Comparison of ENCODE assay signal across 14 mouse cellular contexts in the genomic region with DNA sequence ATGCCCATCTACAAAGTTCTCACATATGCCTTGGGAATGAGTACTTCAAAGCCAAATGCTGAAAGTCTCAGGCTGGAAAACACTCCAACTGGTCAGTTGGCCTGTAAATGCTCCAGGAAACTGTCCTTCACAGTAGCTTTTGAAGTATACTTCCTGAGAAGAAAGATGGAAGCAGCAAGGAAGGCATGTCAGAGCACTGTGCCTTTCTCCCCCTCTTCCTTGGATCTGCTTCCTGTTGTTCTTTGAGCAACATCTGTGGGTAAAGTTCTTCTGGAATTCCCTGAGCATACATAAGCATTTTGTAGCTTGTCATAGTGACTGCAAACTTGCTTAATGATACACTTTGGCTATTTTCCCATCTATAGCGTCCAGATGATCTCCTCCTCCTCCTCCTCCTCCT. TPM values are rescaled to one million over a fixed set of nuclear protein-coding genes. Genes with fewer than 3 reads are reported as not detected.
A peak's percentile ranks its signal among the peaks of the same experiment; 100 is the strongest.
DNase-seq lines count a peak whose midpoint lies in the region; ATAC-seq lines count a peak whose summit lies in the region.
"Had no signal": no experiment of that assay in that cellular context is flagged by ENCODE, and none has a peak within 500 bp of the region (broad histone marks: within the 10 kb centered on the region; RNA-seq: fewer than 3 reads in every experiment).

No protein-coding gene starts in this region.

- no peaks in the 10 kb centered on the region for H3K9me3 ChIP-seq in heart, embryonic 14.5 days (ENCODE audit: control insufficient read depth, low read length)
- no peaks in the 10 kb centered on the region for H3K9me3 ChIP-seq in lung, embryonic 15.5 days
- no peaks in the 10 kb centered on the region for H3K9me3 ChIP-seq in intestine, embryonic 15.5 days
- H3K9me3 ChIP-seq in forebrain, embryonic 10.5 days: no peaks in the 10 kb centered on the region
- H3K9me3 ChIP-seq: hindbrain, embryonic 15.5 days; midbrain, embryonic 10.5 days had no signal

- ATAC-seq in heart, embryonic 14.5 days (ENCODE audit: insufficient number of reproducible peaks, insufficient read depth, low FRiP score, low read depth): no peak
- no peak for ATAC-seq in lung, embryonic 15.5 days (ENCODE audit: borderline replicate concordance, extremely low read depth, low FRiP score, low TSS enrichment)
- no peak for ATAC-seq in intestine, embryonic 15.5 days

- DNase-seq in heart, adult 11 months: no peak
- DNase-seq in lung, postnatal 25 days (ENCODE audit: low spot score): no peak
- DNase-seq in forebrain, embryonic 10.5 days (ENCODE audit: extremely low spot score, low spot score): no peak
- DNase-seq: adrenal gland, postnatal 25 days; cerebellum, postnatal 10 days; kidney, adult 8-10 months; retina, postnatal 1 day; thymus, postnatal 25 days had no signal

- H3K4me3 ChIP-seq in heart, embryonic 14.5 days (ENCODE audit: control insufficient read depth in 1 of 2, insufficient read depth in 1 of 2, low read depth in 1 of 2, low read length in 2 of 2): no peak overlapping the region
- H3K4me3 ChIP-seq in lung, embryonic 15.5 days: no peak overlapping the region
- no peak overlapping the region for H3K4me3 ChIP-seq in brown adipose tissue, adult 24 weeks (ENCODE audit: insufficient read depth, low read depth, low read length)
- H3K4me3 ChIP-seq in intestine, embryonic 15.5 days (replicated peaks): no peak overlapping the region
- no peak overlapping the region for H3K4me3 ChIP-seq in forebrain, embryonic 10.5 days
- H3K4me3 ChIP-seq: hindbrain, embryonic 15.5 days; midbrain, embryonic 10.5 days had no signal

- no peak overlapping the region for H3K4me2 ChIP-seq in heart, embryonic 14.5 days (ENCODE audit: low read length)
- no peak overlapping the region for H3K4me2 ChIP-seq in lung, embryonic 15.5 days
- H3K4me2 ChIP-seq in intestine, embryonic 15.5 days (replicated peaks): no peak overlapping the region
- H3K4me2 ChIP-seq: hindbrain, embryonic 15.5 days had no signal

- H3K9ac ChIP-seq in heart, embryonic 14.5 days (ENCODE audit: low read length): no peak overlapping the region
- H3K9ac ChIP-seq in lung, embryonic 15.5 days: no peak overlapping the region
- no peak overlapping the region for H3K9ac ChIP-seq in intestine, embryonic 15.5 days
- H3K9ac ChIP-seq: hindbrain, embryonic 15.5 days had no signal

- H3K27ac ChIP-seq in heart, embryonic 14.5 days (replicated peaks in 1 of 2; ENCODE audit: control insufficient read depth in 1 of 2, insufficient read depth in 1 of 2, low read depth in 2 of 2, low read length in 2 of 2): peak overlapping the region; percentile 40 to 67
- H3K27ac ChIP-seq in lung, embryonic 15.5 days: peak overlapping the region; percentile 83
- peak overlapping the region; percentile 90 for H3K27ac ChIP-seq in brown adipose tissue, adult 24 weeks (replicated peaks; ENCODE audit: low read depth, low read length)
- peak overlapping the region; percentile 44; the same call in 1 of the 2 replicates for H3K27ac ChIP-seq in intestine, embryonic 15.5 days
- H3K27ac ChIP-seq in forebrain, embryonic 10.5 days: no peak overlapping the region
- H3K27ac ChIP-seq: hindbrain, embryonic 15.5 days; midbrain, embryonic 10.5 days had no signal

- 32% methylated on average over 1 of the region's 1 CpGs for WGBS in heart, embryonic 14.5 days
- WGBS in lung, embryonic 15.5 days: 7% methylated on average over 1 of the region's 1 CpGs
- 40% methylated on average over 1 of the region's 1 CpGs for WGBS in intestine, embryonic 15.5 days
- 47% methylated on average over 1 of the region's 1 CpGs for WGBS in forebrain, embryonic 10.5 days

- H3K36me3 ChIP-seq in heart, embryonic 14.5 days (ENCODE audit: control insufficient read depth, insufficient read depth, low read length): no peaks in the 10 kb centered on the region
- no peaks in the 10 kb centered on the region for H3K36me3 ChIP-seq in lung, embryonic 15.5 days
- no peaks in the 10 kb centered on the region for H3K36me3 ChIP-seq in intestine, embryonic 15.5 days
- H3K36me3 ChIP-seq in forebrain, embryonic 10.5 days (replicated peaks): no peaks in the 10 kb centered on the region
- H3K36me3 ChIP-seq: hindbrain, embryonic 15.5 days; midbrain, embryonic 10.5 days had no signal

- no peaks in the 10 kb centered on the region; a peak in 1 of 4 replicates for H3K4me1 ChIP-seq in heart, embryonic 14.5 days (ENCODE audit: control insufficient read depth in 2 of 2, insufficient read depth in 2 of 2, low read length in 2 of 2)
- peaks cover 15% of the 10 kb centered on the region for H3K4me1 ChIP-seq in lung, embryonic 15.5 days
- peaks cover 15% of the 10 kb centered on the region for H3K4me1 ChIP-seq in brown adipose tissue, adult 24 weeks (ENCODE audit: control insufficient read depth, insufficient read depth, insufficient read length, low read length)
- 0 out of 2 replicates have a peak, but pooled peaks cover 9% of the 10 kb centered on the region for H3K4me1 ChIP-seq in intestine, embryonic 15.5 days (replicated peaks)
- no peaks in the 10 kb centered on the region for H3K4me1 ChIP-seq in forebrain, embryonic 10.5 days
- H3K4me1 ChIP-seq: hindbrain, embryonic 15.5 days; midbrain, embryonic 10.5 days had no signal

- peaks cover 3% of the 10 kb centered on the region; the same call in 1 of the 2 replicates for H3K27me3 ChIP-seq in heart, embryonic 14.5 days (ENCODE audit: control insufficient read depth, insufficient read depth, low read length)
- H3K27me3 ChIP-seq in lung, embryonic 15.5 days: no peaks in the 10 kb centered on the region
- no peaks in the 10 kb centered on the region for H3K27me3 ChIP-seq in intestine, embryonic 15.5 days (replicated peaks)
- no peaks in the 10 kb centered on the region for H3K27me3 ChIP-seq in forebrain, embryonic 10.5 days (ENCODE audit: poor library complexity, severe bottlenecking)
- H3K27me3 ChIP-seq: hindbrain, embryonic 15.5 days had no signal

RNA-seq across cellular contexts. Expression of a gene that starts 9.4 kb away (rescaled TPM):
- polyA plus RNA-seq in heart, embryonic 14.5 days (2014; fragmentation: Nextera tagmentation; extraction: Ambion mirVana): 19.7 and 21.2 TPM in 2 replicates
- polyA plus RNA-seq in lung, embryonic 15.5 days (2015; fragmentation: Nextera tagmentation; extraction: Ambion mirVana): 9.8 and 11.6 TPM in 2 replicates
- 4.3 and 5.7 TPM in 2 replicates for polyA plus RNA-seq in brown adipose tissue, adult 24 weeks (2012; ENCODE audit: insufficient read depth, insufficient read length, missing spikeins)
- polyA plus RNA-seq in intestine, embryonic 15.5 days (2015; fragmentation: Nextera tagmentation; extraction: Ambion mirVana): 9.9 and 12.3 TPM in 2 replicates
- 9.1 and 9.7 TPM in 2 replicates for polyA plus RNA-seq in forebrain, embryonic 10.5 days (2016; fragmentation: Nextera tagmentation; extraction: Ambion mirVana)

RNA-seq across cellular contexts. Expression of a gene that starts 46.9 kb away (rescaled TPM):
- 11.4 and 13.1 TPM in 2 replicates for polyA plus RNA-seq in heart, embryonic 14.5 days (2014; fragmentation: Nextera tagmentation; extraction: Ambion mirVana)
- polyA plus RNA-seq in lung, embryonic 15.5 days (2015; fragmentation: Nextera tagmentation; extraction: Ambion mirVana): 25.7 and 29.5 TPM in 2 replicates
- 4.0 and 11.7 TPM in 2 replicates for polyA plus RNA-seq in brown adipose tissue, adult 24 weeks (2012; ENCODE audit: insufficient read depth, insufficient read length, missing spikeins)
- polyA plus RNA-seq in intestine, embryonic 15.5 days (2015; fragmentation: Nextera tagmentation; extraction: Ambion mirVana): 28.0 and 31.0 TPM in 2 replicates
- polyA plus RNA-seq in forebrain, embryonic 10.5 days (2016; fragmentation: Nextera tagmentation; extraction: Ambion mirVana): 35.1 and 40.6 TPM in 2 replicates
